Mouse (Mus musculus) cerebellum, adult 2 months (tissue): ENCODE measurements around the gene Rps27.

Experiments used
- CTCF ChIP-seq: fragments of 200-500 bp; IDR thresholded peaks from 2 replicates; pipeline ENCODE4 v1.5.1; 2011; ENCODE audit warnings: low read depth, mild to moderate bottlenecking, control low read depth, low read length, moderate library complexity, borderline replicate concordance; ENCODE audit not compliant: insufficient read depth
- POLR2A ChIP-seq: fragments of 200-500 bp; IDR thresholded peaks from 2 replicates; pipeline ENCODE4 v1.6.1; 2011; ENCODE audit warnings: low read length, control low read depth, borderline replicate concordance; ENCODE audit not compliant: insufficient read depth

GRCm38 (mm10) chr3:90195644-90196043 lies 17.8 kb downstream of the Rps27 start:
- TF ChIP-seq CTCF (no peak), POLR2A (no peak)
